Mouse (Mus musculus): ENCODE data around the gene Pik3r1.

The Pik3r1 gene

GRCm38 (mm10) chr13:101635837-101636236, 132.2 kb downstream of the Pik3r1 start:
- in situ Hi-C loops (cut with MboI; ENCODE audit: unreplicated experiment in 2 of 2), result no loop called here

- in situ Hi-C loops (cut with MboI; ENCODE audit: unreplicated experiment in 2 of 2), result no loop called here
Observed at GRCm38 (mm10) chr13:101634420-101634819, 133.6 kb downstream of the Pik3r1 start.

- in situ Hi-C loops (cut with MboI; ENCODE audit: unreplicated experiment in 2 of 2), result no loop called here
Observed at GRCm38 (mm10) chr13:101633620-101634019, 134.4 kb downstream of the Pik3r1 start.

- in situ Hi-C loops (cut with MboI; ENCODE audit: unreplicated experiment in 2 of 2), result no loop called here
Observed at GRCm38 (mm10) chr13:101632771-101633170, 135.2 kb downstream of the Pik3r1 start.

GRCm38 (mm10) chr13:101631561-101631960, 136.5 kb downstream of the Pik3r1 start:
- in situ Hi-C loops (cut with MboI; ENCODE audit: unreplicated experiment in 2 of 2), result no loop called here

All from v-Abl transformed pro-B cells (cell line).